Mouse (Mus musculus) olfactory bulb, adult 2 months (tissue): Measurements from ENCODE around the gene Mtmr12.

Experiments used
- CTCF ChIP-seq: fragments of 200-500 bp; IDR thresholded peaks from 2 replicates; pipeline ENCODE4 v1.5.1; 2012; ENCODE audit warnings: low read depth, mild to moderate bottlenecking, low read length, moderate library complexity; ENCODE audit not compliant: insufficient read depth
- POLR2A ChIP-seq: fragments of 200-500 bp; IDR thresholded peaks from 2 replicates; pipeline ENCODE4 v1.6.1; 2012; ENCODE audit warnings: mild to moderate bottlenecking, low read depth, low read length, moderate library complexity; ENCODE audit not compliant: insufficient read depth

DNA sequence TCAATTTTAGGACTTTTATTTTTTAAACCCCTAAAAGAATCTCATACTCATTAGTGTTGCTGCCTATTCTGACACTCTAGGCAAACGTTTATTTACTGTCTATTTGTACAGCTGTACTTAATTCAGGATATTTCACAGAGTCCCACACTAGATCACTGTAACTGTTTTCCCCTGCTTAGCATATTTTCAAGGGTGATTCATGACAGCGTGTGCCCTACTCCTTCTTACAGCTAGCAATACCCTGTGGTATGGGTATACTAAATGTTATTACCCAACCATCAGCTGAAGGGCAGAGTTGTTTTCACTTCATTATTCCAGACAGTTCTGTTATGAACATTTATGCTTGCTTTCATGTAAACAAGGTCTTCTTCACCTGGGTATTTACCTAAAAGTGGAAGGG, 111.2 kb downstream of the Mtmr12 start:
- TF ChIP-seq POLR2A (no peak), CTCF (no peak)
